Mouse (Mus musculus) C2C12 (cell line): Measurements from ENCODE around the gene Tomm34. TPM values are rescaled to one million over a fixed set of nuclear protein-coding genes. Genes with fewer than 3 reads are reported as not detected.

Experiments used
- H3K27me3 ChIP-seq: one replicate; pipeline ENCODE4 v1.6.1; 2011; ENCODE audit not compliant: control insufficient read depth, insufficient read depth, insufficient read length
- H3K36me3 ChIP-seq: one replicate; pipeline ENCODE4 v1.6.1; 2011; ENCODE audit not compliant: control insufficient read depth, insufficient read depth
- H3K4me3 ChIP-seq: one replicate; pipeline ENCODE4 v1.5.1; 2011; ENCODE audit warnings: mild to moderate bottlenecking, control low read depth; ENCODE audit not compliant: poor library complexity, insufficient read depth, severe bottlenecking
- H3K79me2 ChIP-seq: one replicate; pipeline ENCODE4 v1.6.1; 2011; ENCODE audit not compliant: control insufficient read depth, insufficient read depth
- H3K79me3 ChIP-seq: one replicate; pipeline ENCODE4 v1.6.1; 2011; ENCODE audit warnings: low read depth, control low read depth
- H3ac ChIP-seq: one replicate; pipeline ENCODE3; 2011; ENCODE audit warnings: low read depth; ENCODE audit not compliant: control insufficient read depth, insufficient read length
- CEBPB ChIP-seq: IDR thresholded peaks from one replicate; pipeline ENCODE4 v1.6.1; 2011; ENCODE audit warnings: low read depth, mild to moderate bottlenecking, control low read depth, moderate library complexity
- CTCF ChIP-seq: IDR thresholded peaks from one replicate; pipeline ENCODE4 v1.5.1; 2011; ENCODE audit not compliant: control insufficient read depth, insufficient read depth, insufficient read length
- FOSL1 ChIP-seq: IDR thresholded peaks from one replicate; pipeline ENCODE4 v1.8.0; 2011; ENCODE audit warnings: mild to moderate bottlenecking, low read length; ENCODE audit not compliant: poor library complexity, insufficient read depth, severe bottlenecking
- MAX ChIP-seq: IDR thresholded peaks from one replicate; pipeline ENCODE4 v1.6.1; 2011; ENCODE audit warnings: mild to moderate bottlenecking, control low read depth
- MYOD1 ChIP-seq: IDR thresholded peaks from one replicate; pipeline ENCODE4 v1.6.1; 2011; ENCODE audit warnings: low read depth; ENCODE audit not compliant: control insufficient read depth, insufficient read length
- MYOG ChIP-seq: IDR thresholded peaks from one replicate; pipeline ENCODE4 v1.6.1; 2011; ENCODE audit not compliant: control insufficient read depth, insufficient read length; ENCODE audit errors: extremely low read depth
- USF1 ChIP-seq: IDR thresholded peaks from one replicate; pipeline ENCODE4 v1.6.1; 2011; ENCODE audit warnings: low read depth, mild to moderate bottlenecking, control low read depth, moderate library complexity
- polyA plus RNA-seq: library from polyadenylated mRNA; unstranded; fragments of >200 nt; fragmentation: generic; extraction: Trizol; gene quantifications from one replicate; pipeline ENCODE4 v1.2.1, GENCODE M21; 2012; ENCODE audit warnings: missing spikeins

Gene Tomm34
- polyA plus RNA-seq, 1 experiment, result 19.3 TPM

GRCm38 (mm10) chr2:164053767-164054166 is 17.2 kb downstream of the Tomm34 start:
- Histone ChIP-seq H3K79me3 (no peaks in the 10 kb centered on the region), H3ac (peak overlapping the region; percentile 6), H3K36me3 (peaks cover 58% of the 10 kb centered on the region), H3K4me3 (no peak overlapping the region), H3K27me3 (no peaks in the 10 kb centered on the region), H3K79me2 (no peaks in the 10 kb centered on the region)
- TF ChIP-seq CEBPB, result no peak
- no peak for TF ChIP-seq MYOD1
- TF ChIP-seq MAX, result no peak
- TF ChIP-seq USF1, result no peak
- no peak for TF ChIP-seq FOSL1
- TF ChIP-seq CTCF, result no peak
- no peak for TF ChIP-seq MYOG

- no peak for TF ChIP-seq USF1
- no peak for TF ChIP-seq MYOD1
- TF ChIP-seq CEBPB, result no peak
- TF ChIP-seq FOSL1, result no peak
- no peak for TF ChIP-seq CTCF
- no peak for TF ChIP-seq MYOG
- Histone ChIP-seq H3K4me3 (no peak overlapping the region), H3K79me2 (no peaks in the 10 kb centered on the region), H3K79me3 (no peaks in the 10 kb centered on the region), H3ac (no peak overlapping the region), H3K27me3 (no peaks in the 10 kb centered on the region), H3K36me3 (peaks cover 3% of the 10 kb centered on the region)
Measured at GRCm38 (mm10) chr2:164047197-164047690, 23.7 kb downstream of the Tomm34 start.

GRCm38 (mm10) chr2:164041523-164041922 is 29.4 kb downstream of the Tomm34 start:
- Histone ChIP-seq H3K79me3 (no peaks in the 10 kb centered on the region), H3K27me3 (no peaks in the 10 kb centered on the region), H3K79me2 (no peaks in the 10 kb centered on the region), H3K36me3 (no peaks in the 10 kb centered on the region), H3ac (no peak overlapping the region), H3K4me3 (no peak overlapping the region)
- no peak for TF ChIP-seq CEBPB
- TF ChIP-seq MAX, result no peak
- no peak for TF ChIP-seq USF1
- TF ChIP-seq MYOD1, result no peak
- no peak for TF ChIP-seq CTCF
- no peak for TF ChIP-seq FOSL1
- no peak for TF ChIP-seq MYOG

- no peaks in the 10 kb centered on the region for H3K27me3 ChIP-seq
- no peak overlapping the region for H3ac ChIP-seq
- H3K79me2 ChIP-seq, result no peaks in the 10 kb centered on the region
- no peaks in the 10 kb centered on the region for H3K36me3 ChIP-seq
- H3K79me3 ChIP-seq, result no peaks in the 10 kb centered on the region
- TF ChIP-seq CEBPB, result no peak
- TF ChIP-seq MYOD1, result no peak
- TF ChIP-seq MYOG, result no peak
- no peak for TF ChIP-seq USF1
- TF ChIP-seq MAX, result no peak
- TF ChIP-seq CTCF, result no peak
- TF ChIP-seq FOSL1, result no peak
- H3K4me3 ChIP-seq, result no peak overlapping the region
Measured at GRCm38 (mm10) chr2:164040949-164041348, 30.0 kb downstream of the Tomm34 start.

GRCm38 (mm10) chr2:164038407-164039028 is 32.5 kb downstream of the Tomm34 start:
- H3K4me3 ChIP-seq, result no peak overlapping the region
- H3K27me3 ChIP-seq, result no peaks in the 10 kb centered on the region
- no peaks in the 10 kb centered on the region for H3K79me3 ChIP-seq
- H3ac ChIP-seq, result no peak overlapping the region
- H3K79me2 ChIP-seq, result no peaks in the 10 kb centered on the region
- no peaks in the 10 kb centered on the region for H3K36me3 ChIP-seq
- TF ChIP-seq USF1, result no peak
- no peak for TF ChIP-seq CEBPB
- no peak for TF ChIP-seq CTCF
- no peak for TF ChIP-seq FOSL1
- no peak for TF ChIP-seq MYOD1
- TF ChIP-seq MYOG, result no peak
- no peak for TF ChIP-seq MAX
